Mouse (Mus musculus) kidney, embryonic 14.5 days (tissue): ENCODE measurements around the gene Vegfb. TPM values are rescaled to one million over a fixed set of nuclear protein-coding genes. Genes with fewer than 3 reads are reported as not detected.
A peak's percentile ranks its signal among the peaks of the same experiment; 100 is the strongest.

Experiments
- ATAC-seq: fragments of 200-750 bp; cut with Nextera tagmentation; 2 replicates; pipeline ENCODE4 v1.8.0; 2017; ENCODE audit warnings: moderate number of reproducible peaks, mild to moderate bottlenecking, moderate TSS enrichment, moderate library complexity; ENCODE audit not compliant: low FRiP score, low TSS enrichment
- H3K27ac ChIP-seq: fragments of 300-500 bp; sonication (generic); 2 replicates; pipeline ENCODE4 v1.5.1; 2014; ENCODE audit warnings: low read depth, mild to moderate bottlenecking, low read length, moderate library complexity, mixed read lengths
- H3K27me3 ChIP-seq: fragments of 300-500 bp; sonication (generic); 2 replicates; pipeline ENCODE4 v1.6.1; 2014; ENCODE audit warnings: mild to moderate bottlenecking, low read length; ENCODE audit not compliant: control insufficient read depth, insufficient read depth
- H3K36me3 ChIP-seq: fragments of 300-500 bp; sonication (generic); 2 replicates; pipeline ENCODE4 v1.6.1; 2014; ENCODE audit warnings: low read length, mixed read lengths; ENCODE audit not compliant: control insufficient read depth, insufficient read depth
- H3K4me1 ChIP-seq: fragments of 300-500 bp; sonication (generic); 2 replicates; pipeline ENCODE4 v1.6.1; 2014; ENCODE audit warnings: low read length, mixed read lengths; ENCODE audit not compliant: control insufficient read depth, insufficient read depth
- H3K4me2 ChIP-seq: fragments of 300-500 bp; sonication (generic); replicated peaks from 2 replicates; pipeline ENCODE4 v1.6.1; 2014; ENCODE audit warnings: low read depth, mild to moderate bottlenecking, low read length
- H3K4me3 ChIP-seq: fragments of 300-500 bp; sonication (generic); 2 replicates; pipeline ENCODE4 v1.5.1; 2014; ENCODE audit warnings: mild to moderate bottlenecking, low read length
- H3K9ac ChIP-seq: fragments of 300-500 bp; sonication (generic); 2 replicates; pipeline ENCODE4 v1.6.1; 2014; ENCODE audit warnings: low read depth, mild to moderate bottlenecking, low read length, moderate library complexity
- H3K9me3 ChIP-seq: fragments of 300-500 bp; sonication (generic); 2 replicates; pipeline ENCODE4 v1.6.1; 2016; ENCODE audit warnings: low read length; ENCODE audit not compliant: control insufficient read depth
- WGBS: fragments of 180-500 bp; shearing (Covaris S2); extraction: QIAGEN DNeasy Blood & Tissue Kit; methylation state at CpG from one replicate; pipeline ENCODE4 v1.1.7; 2014; 5-methylcytosine and 5-hydroxymethylcytosine counted together
- polyA plus RNA-seq: library from polyadenylated mRNA; unstranded; fragments of >200 nt; fragmentation: Nextera tagmentation; extraction: Ambion mirVana; gene quantifications from 2 replicates; pipeline ENCODE4 v1.2.1, GENCODE M21; 2014

The Vegfb gene
- polyA plus RNA-seq, 1 experiment from 2014 or later = 38.2 TPM

DNA sequence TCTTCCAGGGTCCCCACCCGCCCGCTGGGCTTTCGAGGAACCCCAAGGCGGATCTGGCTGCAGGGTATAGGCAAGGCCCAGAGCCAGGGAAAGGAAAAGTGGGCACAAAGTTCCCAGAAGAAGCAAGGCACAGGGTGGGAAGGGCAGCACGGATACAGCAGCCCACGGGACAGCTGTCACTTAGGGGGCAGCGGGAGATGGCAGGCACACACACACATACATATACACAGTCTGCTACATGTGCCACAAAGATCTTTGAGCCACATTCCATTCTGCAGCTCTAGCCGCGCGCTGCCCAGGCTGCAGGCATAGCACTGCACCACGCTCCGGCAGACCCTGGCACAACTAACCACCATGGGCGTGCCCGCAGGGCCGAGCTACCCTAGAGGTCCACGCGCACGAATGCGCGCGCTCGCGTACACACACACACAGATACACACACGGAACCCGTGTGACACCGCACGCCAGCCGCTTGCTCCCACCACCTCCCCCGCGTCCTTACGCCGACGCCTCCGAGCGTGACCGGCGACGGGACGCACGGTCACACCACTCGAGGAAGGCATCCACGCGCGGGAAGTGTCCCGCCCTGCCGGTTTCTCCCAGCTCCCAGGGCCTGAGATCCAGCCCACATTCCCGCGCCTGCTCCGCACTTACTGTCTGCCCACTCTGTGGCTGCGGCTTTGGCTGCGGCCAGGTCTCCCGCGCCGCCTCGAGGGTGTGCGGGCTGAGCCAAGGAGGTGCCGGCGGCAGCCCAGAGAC lies 53.8 kb downstream of the Vegfb start:
- peaks cover 62% of the 10 kb centered on the region for H3K27me3 ChIP-seq
- H3K27ac ChIP-seq = no peak overlapping the region
- peak overlapping the region; percentile 78 for H3K4me2 ChIP-seq
- H3K9me3 ChIP-seq = no peaks in the 10 kb centered on the region
- ATAC-seq = peak; percentile 15; the same call in 1 of the 2 replicates
- no peaks in the 10 kb centered on the region for H3K36me3 ChIP-seq
- 2% methylated on average over 58 of the region's 58 CpGs for WGBS
- H3K9ac ChIP-seq = peak overlapping the region; percentile 44
- peak overlapping the region; percentile 41 for H3K4me3 ChIP-seq
- H3K4me1 ChIP-seq = peaks cover 10% of the 10 kb centered on the region

DNA sequence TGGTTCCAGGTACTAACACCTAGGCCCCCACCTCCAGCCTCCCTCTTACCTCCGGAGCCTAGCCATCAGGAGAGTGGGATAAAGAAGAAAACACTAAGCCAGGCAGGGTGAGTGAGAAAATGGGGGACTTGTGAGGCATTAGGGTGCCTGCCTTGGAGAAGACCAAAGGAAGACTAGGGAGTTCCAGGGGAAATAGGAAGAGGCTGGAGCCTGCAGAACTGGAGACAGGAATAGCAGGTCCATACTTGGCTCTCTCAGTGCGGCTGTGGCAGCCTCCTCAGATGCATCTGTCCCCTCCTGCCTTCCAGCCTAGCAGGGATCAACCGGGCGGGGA lies 54.4 kb downstream of the Vegfb start:
- Histone ChIP-seq H3K9me3 (no peaks in the 10 kb centered on the region), H3K4me1 (peaks cover 10% of the 10 kb centered on the region), H3K36me3 (no peaks in the 10 kb centered on the region), H3K4me3 (peak overlapping the region; percentile 41), H3K27ac (no peak overlapping the region), H3K9ac (no peak overlapping the region), H3K27me3 (peaks cover 65% of the 10 kb centered on the region), H3K4me2 (no peak overlapping the region)
- ATAC-seq = no peak
- 30% methylated on average over 4 of the region's 4 CpGs for WGBS

Other genes starting within 250 kb of the Vegfb start
- gene Rps6ka4, start 147.0 kb downstream of the Vegfb start, polyA plus RNA-seq = 11.8 and 15.1 TPM in 2 replicates
- 0.30 and 0.51 TPM in 2 replicates for gene Ccdc88b, start 129.4 kb downstream of the Vegfb start, polyA plus RNA-seq
- 164 and 181 TPM in 2 replicates for gene Trmt112, start 78.0 kb downstream of the Vegfb start, polyA plus RNA-seq
- gene Prdx5, start 77.5 kb downstream of the Vegfb start, polyA plus RNA-seq = 177 and 235 TPM in 2 replicates
- 5.2 and 9.0 TPM in 2 replicates for gene Esrra, start 65.8 kb downstream of the Vegfb start, polyA plus RNA-seq
- 2.1 and 3.8 TPM in 2 replicates for gene Catsperz, start 62.3 kb downstream of the Vegfb start, polyA plus RNA-seq
- gene Kcnk4, start 53.1 kb downstream of the Vegfb start, polyA plus RNA-seq = 0.12 and 0.51 TPM in 2 replicates
- 65.5 and 70.9 TPM in 2 replicates for gene Bad, start 45.8 kb downstream of the Vegfb start, polyA plus RNA-seq
- 23.3 and 27.4 TPM in 2 replicates for gene Gpr137, start 45.2 kb downstream of the Vegfb start, polyA plus RNA-seq
- gene Ppp1r14b, start 12.7 kb downstream of the Vegfb start, polyA plus RNA-seq = 202 and 254 TPM in 2 replicates
- 24.4 and 38.9 TPM in 2 replicates for gene Plcb3, start 11.2 kb downstream of the Vegfb start, polyA plus RNA-seq
- gene Fkbp2, start 7.2 kb downstream of the Vegfb start, polyA plus RNA-seq = 89.7 and 118 TPM in 2 replicates
- 22.6 and 24.0 TPM in 2 replicates for gene Dnajc4, start 4.9 kb upstream of the Vegfb start, polyA plus RNA-seq
- gene Nudt22, start 8.5 kb upstream of the Vegfb start, polyA plus RNA-seq = 20.4 and 22.2 TPM in 2 replicates
- 9.7 and 12.1 TPM in 2 replicates for gene Trpt1, start 8.5 kb upstream of the Vegfb start, polyA plus RNA-seq
- 3.6 and 4.9 TPM in 2 replicates for gene Fermt3, start 31.8 kb upstream of the Vegfb start, polyA plus RNA-seq
- gene Stip1, start 52.3 kb upstream of the Vegfb start, polyA plus RNA-seq = 223 and 304 TPM in 2 replicates
- 9.9 and 10.7 TPM in 2 replicates for gene Macrod1, start 69.2 kb upstream of the Vegfb start, polyA plus RNA-seq
- gene Flrt1, start 118.1 kb upstream of the Vegfb start, polyA plus RNA-seq = 3.0 and 5.5 TPM in 2 replicates
- gene Otub1, start 218.7 kb upstream of the Vegfb start, polyA plus RNA-seq = 237 and 255 TPM in 2 replicates
- 1,171 and 1,487 TPM in 2 replicates for gene Cox8a, start 230.0 kb upstream of the Vegfb start, polyA plus RNA-seq